Mouse (Mus musculus): Measurements from ENCODE around the gene Cfap70. TPM values are rescaled to one million over a fixed set of nuclear protein-coding genes. Genes with fewer than 3 reads are reported as not detected.

The Cfap70 gene
- polyA plus RNA-seq, 2 experiments from 2014 or later: not detected

Other genes with a start within 250 kb of the Cfap70 start
- not detected for gene Kcnk16, start 183.0 kb downstream of the Cfap70 start, polyA plus RNA-seq (2017; shearing (Covaris generic))
- gene Nudt13, start 157.5 kb downstream of the Cfap70 start, polyA plus RNA-seq (2017; shearing (Covaris generic)): 10 to 100 TPM; 25.3 to 30.3 TPM
- 10 to 100 TPM; 70.5 to 80.7 TPM for gene Ecd, start 104.1 kb downstream of the Cfap70 start, polyA plus RNA-seq (2017; shearing (Covaris generic))
- gene Fam149b, start 104.1 kb downstream of the Cfap70 start, polyA plus RNA-seq (2017; shearing (Covaris generic)): 10 to 100 TPM; 67.6 to 71.9 TPM
- gene Dnajc9, start 63.3 kb downstream of the Cfap70 start, polyA plus RNA-seq (2017; shearing (Covaris generic)): 100 to 1,000 TPM; 145 to 195 TPM
- gene Mrps16, start 58.6 kb downstream of the Cfap70 start, polyA plus RNA-seq (2017; shearing (Covaris generic)): 100 to 1,000 TPM in 1 of 2 experiments, 10 to 100 TPM in 1; 99.8 to 106 TPM
- 10 to 100 TPM; 60.1 to 71.0 TPM for gene Anxa7, start 27.9 kb upstream of the Cfap70 start, polyA plus RNA-seq (2017; shearing (Covaris generic))
- gene Mss51, start 44.7 kb upstream of the Cfap70 start, polyA plus RNA-seq (2017; shearing (Covaris generic)): 1 to 10 TPM; 1.5 to 3.5 TPM
- gene Ppp3cb, start 94.3 kb upstream of the Cfap70 start, polyA plus RNA-seq (2017; shearing (Covaris generic)): 10 to 100 TPM; 27.1 to 39.6 TPM
- gene Usp54, start 188.8 kb upstream of the Cfap70 start, polyA plus RNA-seq (2017; shearing (Covaris generic)): 1 to 10 TPM; 2.1 to 2.9 TPM
- not detected for gene Myoz1, start 204.3 kb upstream of the Cfap70 start, polyA plus RNA-seq (2017; shearing (Covaris generic))
- gene Synpo2l, start 216.1 kb upstream of the Cfap70 start, polyA plus RNA-seq (2017; shearing (Covaris generic)): not detected
- 100 to 1,000 TPM; 120 to 181 TPM for gene Sec24c, start 222.1 kb upstream of the Cfap70 start, polyA plus RNA-seq (2017; shearing (Covaris generic))
- 1 to 10 TPM; 5.6 to 7.7 TPM for gene Fut11, start 242.7 kb upstream of the Cfap70 start, polyA plus RNA-seq (2017; shearing (Covaris generic))